Mouse (Mus musculus) limb, embryonic 15.5 days (tissue): ENCODE measurements at regions not wholly inside any gene's neighbourhood (a gene's known extent, or its start where the extent isn't known, plus 50 kb on each side); places are given as distances from the start of the nearest gene placed in this dataset.

Experiments used
- ATAC-seq: fragments of 200-750 bp; cut with Nextera tagmentation; 2 replicates; pipeline ENCODE4 v1.8.0; 2017; ENCODE audit warnings: low read depth, moderate TSS enrichment; ENCODE audit not compliant: insufficient number of reproducible peaks, low FRiP score, low TSS enrichment
- H3K27ac ChIP-seq: fragments of 300-500 bp; sonication (generic); 2 replicates; pipeline ENCODE4 v1.5.1; 2015; ENCODE audit warnings: moderate library complexity, mild to moderate bottlenecking, inconsistent platforms
- H3K27me3 ChIP-seq: fragments of 300-500 bp; sonication (generic); 2 replicates; pipeline ENCODE4 v1.6.1; 2015; ENCODE audit warnings: inconsistent platforms
- H3K36me3 ChIP-seq: fragments of 300-500 bp; sonication (generic); 2 replicates; pipeline ENCODE4 v1.6.1; 2015; ENCODE audit warnings: inconsistent platforms
- H3K4me1 ChIP-seq: fragments of 300-500 bp; sonication (generic); 2 replicates; pipeline ENCODE4 v1.6.1; 2015; ENCODE audit warnings: inconsistent platforms
- H3K4me2 ChIP-seq: fragments of 300-500 bp; sonication (generic); 2 replicates; pipeline ENCODE4 v1.6.1; 2015; ENCODE audit warnings: mild to moderate bottlenecking, inconsistent platforms
- H3K4me3 ChIP-seq: fragments of 300-500 bp; sonication (generic); 2 replicates; pipeline ENCODE4 v1.5.1; 2015; ENCODE audit warnings: mild to moderate bottlenecking, inconsistent platforms
- H3K9ac ChIP-seq: fragments of 300-500 bp; sonication (generic); 2 replicates; pipeline ENCODE4 v1.6.1; 2015; ENCODE audit warnings: inconsistent platforms
- H3K9me3 ChIP-seq: fragments of 300-500 bp; sonication (generic); 2 replicates; pipeline ENCODE4 v1.6.1; 2016; ENCODE audit warnings: inconsistent platforms
- WGBS: fragments of 180-500 bp; shearing (Covaris S2); methylation state at CpG from one replicate; pipeline ENCODE4 v1.1.7; 2015; 5-methylcytosine and 5-hydroxymethylcytosine counted together

- Histone ChIP-seq H3K9ac (no peak overlapping the region), H3K4me3 (no peak overlapping the region), H3K27ac (no peak overlapping the region), H3K9me3 (no peaks in the 10 kb centered on the region), H3K36me3 (no peaks in the 10 kb centered on the region), H3K27me3 (no peaks in the 10 kb centered on the region), H3K4me2 (no peak overlapping the region), H3K4me1 (no peaks in the 10 kb centered on the region)
- WGBS = 55% methylated on average over 11 of the region's 11 CpGs
- ATAC-seq = no peak
These were observed 175.6 kb downstream of the Rnf144b start for GRCm38 (mm10) chr13:47298010-47298409.

DNA sequence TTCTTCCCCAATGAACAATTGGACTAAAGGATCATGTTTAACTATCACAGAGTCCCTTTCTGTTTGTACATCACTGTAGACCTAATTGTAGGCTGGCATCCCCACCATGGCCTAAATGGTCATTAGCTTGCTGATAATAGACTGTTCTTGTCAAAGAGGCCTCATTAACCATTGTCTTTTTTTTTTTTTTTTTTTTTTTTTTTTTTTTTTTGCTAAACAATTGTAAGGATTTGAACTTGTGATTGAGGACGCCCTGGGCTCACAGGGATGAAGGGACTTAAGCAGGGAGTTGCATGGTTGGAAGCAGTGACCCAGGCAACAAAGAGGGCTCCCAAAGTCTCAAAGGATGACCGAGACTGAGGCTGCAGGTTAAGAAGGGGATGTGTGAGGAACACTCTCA, 178.0 kb downstream of the Rnf144b start:
- H3K9me3 ChIP-seq = no peaks in the 10 kb centered on the region
- ATAC-seq = no peak
- H3K9ac ChIP-seq = no peak overlapping the region
- no peak overlapping the region for H3K4me2 ChIP-seq
- WGBS = 76% methylated on average over 2 of the region's 2 CpGs
- no peaks in the 10 kb centered on the region for H3K36me3 ChIP-seq
- no peaks in the 10 kb centered on the region for H3K4me1 ChIP-seq
- no peak overlapping the region for H3K27ac ChIP-seq
- H3K27me3 ChIP-seq = no peaks in the 10 kb centered on the region
- no peak overlapping the region for H3K4me3 ChIP-seq

- H3K27ac ChIP-seq = no peak overlapping the region
- no peaks in the 10 kb centered on the region for H3K27me3 ChIP-seq
- no peaks in the 10 kb centered on the region for H3K9me3 ChIP-seq
- H3K4me1 ChIP-seq = no peaks in the 10 kb centered on the region
- H3K9ac ChIP-seq = no peak overlapping the region
- no peak for ATAC-seq
- no peaks in the 10 kb centered on the region for H3K36me3 ChIP-seq
- 51% methylated on average over 3 of the region's 3 CpGs for WGBS
- H3K4me2 ChIP-seq = no peak overlapping the region
- H3K4me3 ChIP-seq = no peak overlapping the region
These were observed 178.6 kb downstream of the Rnf144b start for GRCm38 (mm10) chr13:47301070-47301469.

GRCm38 (mm10) chr13:47309492-47309891, 187.0 kb downstream of the Rnf144b start:
- Histone ChIP-seq H3K4me1 (no peaks in the 10 kb centered on the region; the same call in 1 of the 2 replicates), H3K36me3 (no peaks in the 10 kb centered on the region), H3K9ac (no peak overlapping the region), H3K27ac (no peak overlapping the region), H3K9me3 (no peaks in the 10 kb centered on the region), H3K4me2 (no peak overlapping the region), H3K27me3 (no peaks in the 10 kb centered on the region), H3K4me3 (no peak overlapping the region)
- WGBS = 87% methylated on average over 6 of the region's 6 CpGs
- no peak for ATAC-seq

- Histone ChIP-seq H3K4me2 (no peak overlapping the region), H3K9ac (no peak overlapping the region), H3K4me1 (no peaks in the 10 kb centered on the region; the same call in 1 of the 2 replicates), H3K36me3 (no peaks in the 10 kb centered on the region), H3K27ac (no peak overlapping the region), H3K9me3 (no peaks in the 10 kb centered on the region), H3K27me3 (no peaks in the 10 kb centered on the region), H3K4me3 (no peak overlapping the region)
- no peak for ATAC-seq
- WGBS = 16% methylated on average over 7 of the region's 7 CpGs
These were observed 188.3 kb downstream of the Rnf144b start for GRCm38 (mm10) chr13:47310751-47311202.

DNA sequence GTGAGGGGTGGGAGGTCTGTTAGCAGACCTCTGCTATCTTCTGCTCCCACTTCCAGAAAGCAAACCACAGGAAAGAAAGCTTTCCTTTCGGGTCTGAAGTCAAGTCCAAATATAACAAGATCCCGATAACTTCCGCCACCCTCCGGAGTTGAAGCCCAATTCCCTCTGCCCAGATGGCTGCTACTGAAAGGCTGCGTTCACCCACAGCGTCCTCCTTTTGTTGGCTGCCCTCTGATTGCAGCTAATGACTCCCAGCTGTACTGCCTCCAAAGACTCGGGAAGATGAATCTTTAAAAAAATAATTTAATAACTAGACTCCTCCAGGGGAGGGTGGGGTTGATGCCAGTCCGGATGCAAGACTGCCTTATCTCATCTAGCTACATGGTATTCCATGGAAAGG, 197.1 kb downstream of the Rnf144b start:
- Histone ChIP-seq H3K9ac (no peak overlapping the region), H3K27ac (no peak overlapping the region), H3K4me3 (no peak overlapping the region), H3K36me3 (no peaks in the 10 kb centered on the region), H3K4me2 (no peak overlapping the region), H3K27me3 (no peaks in the 10 kb centered on the region), H3K9me3 (no peaks in the 10 kb centered on the region), H3K4me1 (no peaks in the 10 kb centered on the region)
- WGBS = 34% methylated on average over 8 of the region's 8 CpGs
- ATAC-seq = no peak

DNA sequence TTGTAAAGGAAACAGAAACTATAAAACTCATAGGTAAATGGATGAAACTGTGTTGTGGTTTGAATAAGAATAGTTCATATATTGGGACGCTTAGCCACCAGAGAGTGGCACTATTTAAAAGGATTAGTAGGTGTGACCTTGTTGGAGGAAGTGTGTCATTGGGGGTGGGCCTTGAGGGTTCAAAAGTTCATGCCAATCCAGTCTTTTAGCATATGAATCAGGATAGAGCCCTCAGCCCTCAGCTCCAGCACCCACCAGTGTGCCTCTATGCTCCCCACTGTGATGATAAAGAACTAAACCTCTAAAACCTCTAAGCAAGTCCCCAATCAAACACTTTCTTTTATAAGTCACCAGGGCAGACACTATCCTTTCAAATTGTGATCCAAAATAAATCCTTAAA, 199.4 kb downstream of the Rnf144b start:
- Histone ChIP-seq H3K36me3 (no peaks in the 10 kb centered on the region), H3K9me3 (no peaks in the 10 kb centered on the region), H3K4me2 (no peak overlapping the region), H3K4me3 (no peak overlapping the region), H3K9ac (no peak overlapping the region), H3K27ac (no peak overlapping the region), H3K4me1 (no peaks in the 10 kb centered on the region), H3K27me3 (no peaks in the 10 kb centered on the region)
- 63% methylated on average over 1 of the region's 1 CpGs for WGBS
- ATAC-seq = no peak

DNA sequence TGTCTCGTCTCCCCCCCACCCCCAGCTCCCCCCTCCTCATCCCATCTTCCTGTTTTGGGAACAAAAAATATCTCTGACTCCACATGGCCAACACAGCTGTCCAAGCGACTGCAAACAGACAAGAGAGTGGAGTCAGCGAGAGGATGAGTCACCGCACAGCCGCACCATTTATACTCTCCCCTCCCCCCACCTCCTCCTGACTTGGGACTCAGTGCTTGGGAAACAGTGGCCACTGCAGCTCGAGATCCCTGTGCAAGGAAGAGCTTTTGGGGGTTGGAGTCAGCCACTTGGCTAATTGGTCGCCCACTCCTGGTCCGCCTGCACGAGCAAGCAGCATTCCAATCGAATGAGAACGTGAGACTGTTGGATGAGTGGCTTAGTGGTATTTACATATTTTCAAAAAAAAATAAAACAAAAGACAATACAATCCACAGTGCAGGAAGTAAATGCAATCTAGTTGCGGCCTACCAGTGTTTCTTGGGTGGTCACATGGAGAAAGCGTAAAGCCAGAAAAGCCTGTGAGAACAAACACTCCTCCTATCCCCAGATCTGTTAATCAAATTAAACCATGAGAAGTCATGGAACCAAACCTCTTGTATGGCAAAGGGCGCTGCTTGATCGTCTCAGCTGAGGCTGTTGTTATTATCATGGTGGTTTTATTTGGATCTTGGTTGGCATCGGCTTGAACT, 213.7 kb downstream of the Rnf144b start:
- H3K36me3 ChIP-seq = no peaks in the 10 kb centered on the region
- no peak overlapping the region for H3K4me3 ChIP-seq
- no peak overlapping the region for H3K4me2 ChIP-seq
- no peak for ATAC-seq
- H3K27ac ChIP-seq = no peak overlapping the region
- no peaks in the 10 kb centered on the region for H3K4me1 ChIP-seq
- no peaks in the 10 kb centered on the region for H3K9me3 ChIP-seq
- no peaks in the 10 kb centered on the region for H3K27me3 ChIP-seq
- H3K9ac ChIP-seq = no peak overlapping the region
- 58% methylated on average over 16 of the region's 16 CpGs for WGBS

GRCm38 (mm10) chr13:47336865-47337441, 214.5 kb downstream of the Rnf144b start:
- H3K27ac ChIP-seq = no peak overlapping the region
- no peaks in the 10 kb centered on the region for H3K36me3 ChIP-seq
- no peak overlapping the region for H3K9ac ChIP-seq
- H3K4me3 ChIP-seq = no peak overlapping the region
- no peak overlapping the region for H3K4me2 ChIP-seq
- ATAC-seq = no peak
- H3K9me3 ChIP-seq = no peaks in the 10 kb centered on the region
- no peaks in the 10 kb centered on the region for H3K27me3 ChIP-seq
- 84% methylated on average over 15 of the region's 15 CpGs for WGBS
- H3K4me1 ChIP-seq = no peaks in the 10 kb centered on the region

GRCm38 (mm10) chr13:47339411-47339810, 217.0 kb downstream of the Rnf144b start:
- H3K9me3 ChIP-seq = no peaks in the 10 kb centered on the region
- H3K27ac ChIP-seq = no peak overlapping the region
- no peak for ATAC-seq
- no peak overlapping the region for H3K4me3 ChIP-seq
- no peaks in the 10 kb centered on the region for H3K36me3 ChIP-seq
- H3K9ac ChIP-seq = no peak overlapping the region
- 72% methylated on average over 5 of the region's 5 CpGs for WGBS
- no peaks in the 10 kb centered on the region for H3K4me1 ChIP-seq
- H3K4me2 ChIP-seq = no peak overlapping the region
- no peaks in the 10 kb centered on the region for H3K27me3 ChIP-seq

DNA sequence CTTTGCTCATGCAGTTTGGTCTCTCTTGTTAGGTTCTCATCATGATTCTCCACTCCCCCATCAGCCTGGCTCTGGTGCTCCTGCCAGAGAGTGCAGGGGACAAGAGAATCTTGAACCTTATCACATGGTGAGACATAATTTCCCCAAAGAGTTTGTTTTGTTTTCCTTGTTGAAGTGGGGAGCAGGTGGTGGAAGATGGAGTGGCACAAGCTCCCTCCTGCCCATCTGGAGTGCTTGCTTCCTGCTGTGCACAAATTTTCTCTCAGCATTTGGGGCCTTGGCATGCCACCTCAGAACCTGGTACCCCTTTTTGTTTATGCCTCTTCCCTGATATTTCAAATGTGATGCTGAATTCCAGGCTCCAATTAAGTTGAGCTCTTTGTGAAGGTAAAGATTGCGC, 219.9 kb downstream of the Rnf144b start:
- no peaks in the 10 kb centered on the region for H3K4me1 ChIP-seq
- no peak overlapping the region for H3K27ac ChIP-seq
- H3K4me3 ChIP-seq = no peak overlapping the region
- ATAC-seq = no peak
- 94% methylated on average over 1 of the region's 1 CpGs for WGBS
- no peaks in the 10 kb centered on the region for H3K9me3 ChIP-seq
- no peak overlapping the region for H3K4me2 ChIP-seq
- no peak overlapping the region for H3K9ac ChIP-seq
- H3K27me3 ChIP-seq = no peaks in the 10 kb centered on the region
- no peaks in the 10 kb centered on the region for H3K36me3 ChIP-seq

- no peak overlapping the region for H3K4me3 ChIP-seq
- H3K36me3 ChIP-seq = no peaks in the 10 kb centered on the region
- WGBS = 31% methylated on average over 9 of the region's 9 CpGs
- no peaks in the 10 kb centered on the region for H3K4me1 ChIP-seq
- H3K27ac ChIP-seq = no peak overlapping the region
- H3K9ac ChIP-seq = no peak overlapping the region
- no peaks in the 10 kb centered on the region for H3K27me3 ChIP-seq
- H3K9me3 ChIP-seq = no peaks in the 10 kb centered on the region
- no peak overlapping the region for H3K4me2 ChIP-seq
- no peak for ATAC-seq
These were observed 223.1 kb downstream of the Rnf144b start for GRCm38 (mm10) chr13:47345576-47345975.
